Mouse (Mus musculus) C2C12 (cell line): ENCODE data around the gene Map7d1.

Experiments used
- CTCF ChIP-seq: IDR thresholded peaks from one replicate; pipeline ENCODE4 v1.5.1; 2011; ENCODE audit not compliant: control insufficient read depth, insufficient read depth, insufficient read length
- FOSL1 ChIP-seq: IDR thresholded peaks from one replicate; pipeline ENCODE4 v1.8.0; 2011; ENCODE audit warnings: mild to moderate bottlenecking, low read length; ENCODE audit not compliant: poor library complexity, insufficient read depth, severe bottlenecking
- MAX ChIP-seq: IDR thresholded peaks from one replicate; pipeline ENCODE4 v1.6.1; 2011; ENCODE audit warnings: mild to moderate bottlenecking, control low read depth
- MYOD1 ChIP-seq: IDR thresholded peaks from one replicate; pipeline ENCODE4 v1.6.1; 2011; ENCODE audit warnings: low read depth; ENCODE audit not compliant: control insufficient read depth, insufficient read length
- MYOG ChIP-seq: IDR thresholded peaks from one replicate; pipeline ENCODE4 v1.6.1; 2011; ENCODE audit not compliant: control insufficient read depth, insufficient read length; ENCODE audit errors: extremely low read depth

- TF ChIP-seq MYOD1 (no peak), CTCF (no peak), MAX (no peak), MYOG (no peak), FOSL1 (no peak)
These were observed 47.7 kb upstream of the Map7d1 start for GRCm38 (mm10) chr4:126303877-126304276.
